Mouse (Mus musculus) neural tube, embryonic 10.5 days (tissue): Measurements from ENCODE around the gene Hspa13.

ENCODE experiments used
- DNase-seq: peaks from one replicate; pipeline ENCODE4 v3.0.0-alpha.2; 2017; ENCODE audit warnings: low spot score; ENCODE audit errors: extremely low spot score

Gene Hspa13

GRCm38 (mm10) chr16:75766388-75767249, at the start of gene Hspa13:
Hspa13 (minus strand) TSS chr16:75767104.
- DNase-seq = peak; percentile 93

- DNase-seq = no peak
These were observed 12.4 kb upstream of the Hspa13 start for GRCm38 (mm10) chr16:75779271-75779670.

GRCm38 (mm10) chr16:75773222-75773621, 6.3 kb upstream of the Hspa13 start:
- DNase-seq = no peak

GRCm38 (mm10) chr16:75767250-75768002, 522 bp upstream of the Hspa13 start:
- DNase-seq = no peak

GRCm38 (mm10) chr16:75752876-75753275, 14.0 kb downstream of the Hspa13 start:
- no peak for DNase-seq

GRCm38 (mm10) chr16:75750103-75750502, 16.8 kb downstream of the Hspa13 start:
- DNase-seq = no peak

GRCm38 (mm10) chr16:75748926-75749325, 18.0 kb downstream of the Hspa13 start:
- DNase-seq = no peak

- no peak for DNase-seq
These were observed 22.9 kb downstream of the Hspa13 start for GRCm38 (mm10) chr16:75744014-75744413.

GRCm38 (mm10) chr16:75717405-75718173, 49.3 kb downstream of the Hspa13 start:
- DNase-seq = no peak

GRCm38 (mm10) chr16:75696176-75696575, 70.7 kb downstream of the Hspa13 start:
- peak; percentile 22 for DNase-seq
